Mouse (Mus musculus): ENCODE measurements around the gene Fkbpl.

The Fkbpl gene

GRCm38 (mm10) chr17:34664472-34664871 lies 19.9 kb downstream of the Fkbpl start:
- no peak for DNase-seq (ENCODE audit: low spot score in 2 of 2)

- DNase-seq (ENCODE audit: low spot score in 2 of 2) = no peak
Observed at GRCm38 (mm10) chr17:34670235-34670634, 25.7 kb downstream of the Fkbpl start, which contains the start of gene Tnxb. Gene Tnxb (plus strand): TSS chr17:34670535.

DNA sequence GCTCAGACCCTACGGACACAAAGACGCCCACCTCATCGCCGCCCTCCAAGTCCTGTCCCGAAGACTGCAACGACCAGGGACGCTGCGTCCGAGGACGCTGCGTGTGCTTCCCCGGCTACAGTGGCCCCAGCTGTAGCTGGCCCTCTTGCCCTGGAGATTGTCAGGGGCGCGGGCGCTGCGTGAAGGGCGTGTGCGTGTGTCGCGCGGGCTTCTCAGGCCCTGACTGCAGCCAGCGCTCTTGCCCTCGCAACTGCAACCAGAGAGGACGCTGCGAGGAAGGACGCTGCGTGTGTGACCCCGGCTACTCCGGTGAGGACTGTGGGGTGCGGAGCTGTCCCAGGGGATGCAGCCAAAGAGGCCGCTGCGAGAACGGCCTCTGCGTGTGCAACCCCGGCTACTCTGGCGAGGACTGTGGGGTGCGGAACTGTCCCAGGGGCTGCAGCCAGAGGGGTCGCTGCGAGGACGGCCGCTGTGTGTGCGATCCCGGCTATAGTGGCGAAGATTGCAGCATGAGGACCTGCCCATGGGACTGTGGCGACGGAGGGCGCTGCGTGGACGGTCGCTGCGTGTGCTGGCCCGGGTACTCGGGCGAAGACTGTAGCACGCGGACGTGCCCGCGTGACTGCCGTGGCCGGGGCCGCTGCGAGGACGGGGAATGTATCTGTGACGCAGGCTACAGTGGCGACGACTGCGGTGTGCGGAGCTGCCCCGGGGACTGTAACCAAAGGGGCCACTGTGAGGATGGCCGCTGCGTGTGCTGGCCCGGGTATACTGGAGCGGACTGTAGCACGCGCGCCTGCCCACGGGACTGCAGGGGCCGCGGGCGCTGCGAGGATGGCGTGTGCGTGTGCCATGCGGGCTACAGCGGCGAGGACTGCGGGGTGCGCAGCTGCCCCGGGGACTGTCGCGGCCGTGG lies 26.8 kb downstream of the Fkbpl start:
- DNase-seq (ENCODE audit: low spot score in 2 of 2) = no peak

DNA sequence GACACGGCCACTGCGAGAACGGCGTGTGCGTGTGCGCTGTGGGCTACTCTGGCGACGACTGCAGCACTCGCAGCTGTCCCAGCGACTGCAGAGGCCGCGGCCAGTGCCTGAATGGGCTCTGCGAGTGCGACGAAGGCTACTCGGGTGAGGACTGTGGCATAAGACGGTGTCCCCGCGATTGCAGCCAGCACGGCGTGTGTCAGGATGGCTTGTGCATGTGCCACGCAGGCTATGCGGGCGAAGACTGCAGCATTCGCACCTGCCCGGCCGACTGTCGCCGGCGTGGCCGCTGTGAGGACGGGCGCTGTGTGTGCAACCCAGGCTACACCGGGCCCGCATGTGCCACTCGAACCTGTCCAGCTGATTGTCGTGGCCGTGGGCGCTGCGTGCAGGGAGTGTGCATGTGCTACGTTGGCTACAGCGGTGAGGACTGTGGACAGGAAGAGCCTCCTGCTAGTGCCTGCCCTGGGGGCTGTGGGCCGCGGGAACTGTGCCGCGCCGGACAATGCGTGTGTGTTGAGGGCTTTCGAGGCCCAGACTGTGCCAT lies 27.8 kb downstream of the Fkbpl start:
- no peak for DNase-seq (ENCODE audit: low spot score in 2 of 2)

DNA sequence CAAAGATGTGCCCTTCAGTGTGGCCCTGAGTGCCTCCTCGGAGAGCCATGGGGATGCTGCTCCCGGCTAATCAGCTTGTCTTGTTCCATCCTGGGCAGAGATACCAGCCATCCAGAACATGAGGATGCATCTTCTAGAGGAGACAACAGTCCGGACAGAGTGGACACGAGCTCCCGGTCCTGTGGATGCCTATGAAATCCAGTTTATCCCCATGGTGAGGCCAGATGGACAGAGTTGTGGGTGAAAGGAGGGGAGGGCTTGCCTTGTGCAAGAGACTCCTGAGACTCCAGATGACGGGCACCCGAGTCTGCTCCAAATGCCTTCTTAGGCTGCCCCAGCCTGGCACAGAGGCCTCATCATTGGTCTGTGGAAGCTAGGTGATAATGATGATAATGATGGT lies 28.6 kb downstream of the Fkbpl start:
- DNase-seq (ENCODE audit: low spot score in 2 of 2) = no peak

- DNase-seq (ENCODE audit: low spot score in 2 of 2) = no peak
Observed at GRCm38 (mm10) chr17:34674524-34675204, 30.1 kb downstream of the Fkbpl start.

DNA sequence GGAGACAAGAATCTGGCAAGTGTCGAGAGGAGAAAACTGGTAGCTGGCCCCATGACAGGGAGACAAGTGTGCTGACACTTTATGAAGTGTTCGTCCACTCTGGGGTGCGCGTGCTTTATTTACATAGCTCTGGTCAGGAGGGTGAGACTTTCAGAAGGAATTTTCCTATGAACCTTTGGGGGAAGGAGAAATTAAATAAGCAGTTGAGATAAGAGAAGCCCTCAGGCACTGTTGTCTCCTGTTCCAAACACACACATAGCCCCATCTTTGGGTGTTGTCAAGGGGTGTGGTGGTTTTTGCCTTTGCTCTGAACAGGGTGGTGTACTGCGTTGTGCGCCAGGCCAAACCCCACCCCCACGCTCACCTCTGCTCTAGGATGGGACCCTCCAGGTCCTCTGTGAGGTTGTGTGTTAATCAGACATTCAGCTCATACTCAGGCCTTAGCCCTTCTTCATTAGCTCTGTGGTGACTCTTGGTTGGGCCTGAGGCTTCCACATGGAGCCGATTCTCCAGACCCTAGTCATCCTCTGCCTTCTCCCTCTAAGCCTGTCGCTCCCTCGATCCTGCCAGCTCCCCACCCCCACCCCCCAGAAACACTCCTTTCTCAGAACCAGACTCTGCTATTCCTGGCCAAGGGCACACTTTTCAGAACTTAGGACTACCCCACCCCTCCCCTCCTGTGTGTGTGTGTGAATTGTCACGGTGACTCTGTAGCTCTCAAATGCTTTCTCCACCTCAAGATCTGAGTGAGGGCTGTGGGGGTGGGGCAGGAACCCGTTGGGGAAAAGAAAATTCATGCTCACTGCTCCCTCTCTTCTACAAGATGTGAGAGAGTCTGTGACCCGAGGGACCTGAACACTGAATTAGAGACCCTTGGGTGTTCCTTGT lies 30.9 kb downstream of the Fkbpl start:
- DNase-seq (ENCODE audit: low spot score in 2 of 2) = no peak

DNA sequence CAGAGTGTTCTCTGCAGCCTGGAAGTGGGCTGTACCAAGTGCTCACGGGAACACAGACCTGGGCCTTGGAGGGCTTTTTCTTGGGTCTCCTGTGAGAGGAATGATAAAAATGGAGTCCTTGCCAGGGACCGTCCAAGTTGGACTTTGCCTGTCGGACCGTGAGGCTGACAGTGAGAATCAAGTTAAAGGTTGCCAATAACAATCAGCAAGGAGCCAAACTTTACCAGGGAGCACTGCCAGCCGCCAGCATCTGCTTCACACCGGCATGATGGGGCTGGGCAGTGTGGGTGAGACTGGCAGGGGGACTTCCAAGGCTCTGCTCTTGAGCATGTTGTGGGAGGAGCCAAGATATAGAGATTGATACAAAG lies 31.5 kb downstream of the Fkbpl start:
- DNase-seq (ENCODE audit: low spot score in 2 of 2) = no peak

DNA sequence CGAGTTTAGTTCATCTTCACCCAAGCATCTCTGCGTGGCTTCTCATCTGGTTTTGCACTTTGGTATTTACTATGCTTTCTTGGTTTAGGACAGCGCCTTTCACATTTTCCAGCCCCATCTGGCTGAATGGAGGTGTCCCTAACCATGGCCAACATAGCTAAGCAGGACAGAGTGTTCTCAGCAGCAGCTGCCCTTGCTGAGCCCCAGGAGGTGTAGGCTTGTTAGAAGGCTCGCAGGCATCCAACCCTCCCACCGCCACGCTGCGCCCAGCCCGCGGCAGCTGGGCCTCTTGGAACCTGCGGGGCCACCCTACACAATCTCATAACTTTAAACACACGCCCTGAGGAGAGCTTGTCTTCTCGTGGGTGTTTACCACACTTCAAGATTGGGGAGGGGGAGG lies 32.1 kb downstream of the Fkbpl start:
- no peak for DNase-seq (ENCODE audit: low spot score in 2 of 2)

DNA sequence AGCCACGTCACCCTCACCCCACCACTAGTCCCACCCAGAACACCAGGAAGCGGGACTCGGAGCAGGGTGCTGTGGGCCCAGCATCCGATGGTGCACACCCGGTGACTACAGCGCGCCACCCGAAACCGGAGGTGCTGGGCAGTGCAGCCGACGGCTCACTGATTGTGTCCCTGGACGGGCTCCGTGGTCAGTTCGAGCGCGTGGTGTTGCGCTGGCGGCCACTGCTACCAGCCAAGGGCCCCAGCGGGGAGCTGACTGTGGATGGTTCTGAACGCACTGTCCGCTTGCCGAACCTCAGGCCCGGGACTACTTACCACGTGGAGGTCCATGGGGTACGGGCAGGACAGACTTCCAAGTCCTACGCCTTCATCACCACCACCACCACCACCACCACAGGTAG lies 35.6 kb downstream of the Fkbpl start:
- no peak for DNase-seq (ENCODE audit: low spot score in 2 of 2)

DNA sequence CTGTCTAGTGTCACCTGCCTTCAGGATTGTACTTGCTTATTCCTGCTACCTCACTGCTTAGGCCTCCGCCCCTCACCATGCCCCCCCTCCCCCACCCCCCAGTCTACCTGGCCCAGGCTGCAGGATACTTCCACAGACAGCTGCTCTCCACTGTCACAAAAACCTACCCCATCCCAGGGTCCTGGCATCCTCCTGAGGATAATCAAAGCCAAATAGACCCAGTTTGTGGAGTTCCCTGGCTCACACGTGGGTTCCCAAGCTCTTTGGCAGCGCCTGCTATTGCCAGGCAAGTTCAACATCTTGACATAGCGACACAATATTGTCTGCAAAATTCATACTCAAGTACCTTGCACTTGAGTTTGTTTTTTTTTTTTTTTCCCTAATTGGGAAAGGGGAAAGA lies 36.1 kb downstream of the Fkbpl start:
- DNase-seq (ENCODE audit: low spot score in 2 of 2) = no peak

DNA sequence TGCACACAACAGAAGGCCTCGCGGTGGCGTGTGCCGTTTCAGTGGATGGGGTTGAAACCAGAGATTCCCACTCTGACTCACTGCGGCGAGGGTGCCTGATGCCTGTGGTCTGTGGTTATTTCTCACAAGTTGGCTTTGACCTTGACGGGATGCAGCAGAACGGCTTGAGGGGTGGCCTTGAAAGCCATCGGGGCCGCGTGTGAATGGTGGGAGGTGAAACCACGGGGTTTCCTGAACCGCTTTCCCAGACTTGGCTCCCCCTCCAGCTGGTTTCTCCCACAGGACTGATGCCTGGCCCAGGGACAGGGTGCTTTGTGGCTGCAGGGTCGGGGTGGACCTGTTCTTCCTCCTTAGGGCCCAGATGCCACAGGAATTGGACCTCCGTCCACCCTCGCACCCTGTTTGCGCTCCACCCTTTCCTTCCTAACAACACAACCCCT lies 36.6 kb downstream of the Fkbpl start:
- DNase-seq (ENCODE audit: low spot score in 2 of 2) = no peak

- DNase-seq (ENCODE audit: low spot score in 2 of 2) = no peak
Observed at GRCm38 (mm10) chr17:34681881-34682536, 37.4 kb downstream of the Fkbpl start.

DNA sequence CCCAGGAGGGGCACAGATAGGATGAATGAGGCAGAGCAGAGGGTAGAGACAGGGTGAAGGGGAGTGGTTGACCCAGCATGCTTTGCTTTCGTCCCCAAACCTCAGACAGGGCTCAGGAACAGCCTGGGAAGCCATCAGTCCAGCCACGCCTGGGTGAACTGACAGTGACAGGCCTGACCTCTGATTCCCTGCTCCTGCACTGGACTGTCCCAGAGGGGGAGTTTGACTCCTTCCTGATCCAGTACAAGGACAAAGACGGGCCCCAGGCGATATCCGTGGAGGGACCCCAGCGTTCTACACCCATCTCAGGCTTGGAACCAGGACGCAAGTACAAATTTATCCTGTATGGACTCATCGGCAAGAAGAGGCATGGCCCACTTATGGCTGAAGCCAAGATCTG lies 38.6 kb downstream of the Fkbpl start:
- DNase-seq (ENCODE audit: low spot score in 2 of 2) = no peak

DNA sequence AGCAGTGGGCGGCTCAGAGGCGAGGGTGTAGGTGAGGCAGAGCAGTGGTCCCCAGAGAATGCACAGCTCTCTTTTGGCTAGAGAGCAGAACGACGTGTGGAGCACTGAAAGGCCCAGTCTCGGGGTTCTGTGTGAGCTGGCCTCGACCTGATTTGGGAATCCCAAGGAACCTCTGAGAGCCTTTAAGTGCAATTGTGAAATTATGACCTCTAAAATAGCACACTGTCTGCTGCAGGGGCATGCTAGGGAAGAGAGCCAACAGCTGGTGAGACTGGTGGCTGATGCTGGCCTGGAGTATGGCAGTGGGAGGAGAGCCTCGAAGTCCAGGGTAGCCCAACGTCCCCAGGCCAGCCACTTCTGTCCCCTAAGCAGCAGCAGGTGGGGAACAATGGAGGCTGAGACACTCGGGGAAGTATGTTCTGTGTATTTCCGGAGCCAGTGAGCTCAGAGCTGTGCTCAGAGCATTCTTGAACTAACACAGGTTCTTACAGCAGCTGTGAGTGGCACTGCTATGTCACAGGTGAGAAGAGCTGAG lies 39.2 kb downstream of the Fkbpl start:
- no peak for DNase-seq (ENCODE audit: low spot score in 2 of 2)

DNA sequence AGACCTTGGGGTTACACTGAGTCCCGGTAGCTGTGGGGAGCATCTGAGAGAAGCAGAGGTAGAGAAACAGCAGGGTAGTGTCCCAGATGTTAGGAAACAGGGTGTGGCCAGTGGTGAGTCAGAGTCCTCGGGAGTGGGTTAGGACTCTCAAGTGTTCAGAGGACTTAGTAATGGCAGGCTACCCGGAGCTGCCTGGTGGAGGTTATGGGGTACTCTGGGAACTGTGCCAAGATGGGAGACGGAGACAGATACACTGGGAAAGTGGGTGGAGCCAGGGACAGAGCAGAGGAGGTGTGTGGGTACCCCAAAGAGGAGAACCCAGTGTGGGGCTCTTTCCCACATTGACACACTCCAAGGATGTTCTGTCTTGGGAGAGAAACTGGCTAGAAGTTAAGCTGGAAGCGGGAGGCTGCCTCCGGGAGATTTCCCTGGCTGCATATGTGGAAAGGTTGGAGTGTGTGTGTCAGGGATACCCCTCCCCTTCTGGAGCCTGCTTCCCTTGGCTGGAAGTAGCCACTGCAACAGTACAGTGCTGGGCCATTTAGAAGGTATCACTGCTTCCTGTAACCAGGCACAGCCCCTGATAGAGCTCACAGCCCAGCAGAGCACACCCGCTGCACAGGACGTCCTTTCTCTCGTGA lies 39.8 kb downstream of the Fkbpl start:
- no peak for DNase-seq (ENCODE audit: low spot score in 2 of 2)

DNA sequence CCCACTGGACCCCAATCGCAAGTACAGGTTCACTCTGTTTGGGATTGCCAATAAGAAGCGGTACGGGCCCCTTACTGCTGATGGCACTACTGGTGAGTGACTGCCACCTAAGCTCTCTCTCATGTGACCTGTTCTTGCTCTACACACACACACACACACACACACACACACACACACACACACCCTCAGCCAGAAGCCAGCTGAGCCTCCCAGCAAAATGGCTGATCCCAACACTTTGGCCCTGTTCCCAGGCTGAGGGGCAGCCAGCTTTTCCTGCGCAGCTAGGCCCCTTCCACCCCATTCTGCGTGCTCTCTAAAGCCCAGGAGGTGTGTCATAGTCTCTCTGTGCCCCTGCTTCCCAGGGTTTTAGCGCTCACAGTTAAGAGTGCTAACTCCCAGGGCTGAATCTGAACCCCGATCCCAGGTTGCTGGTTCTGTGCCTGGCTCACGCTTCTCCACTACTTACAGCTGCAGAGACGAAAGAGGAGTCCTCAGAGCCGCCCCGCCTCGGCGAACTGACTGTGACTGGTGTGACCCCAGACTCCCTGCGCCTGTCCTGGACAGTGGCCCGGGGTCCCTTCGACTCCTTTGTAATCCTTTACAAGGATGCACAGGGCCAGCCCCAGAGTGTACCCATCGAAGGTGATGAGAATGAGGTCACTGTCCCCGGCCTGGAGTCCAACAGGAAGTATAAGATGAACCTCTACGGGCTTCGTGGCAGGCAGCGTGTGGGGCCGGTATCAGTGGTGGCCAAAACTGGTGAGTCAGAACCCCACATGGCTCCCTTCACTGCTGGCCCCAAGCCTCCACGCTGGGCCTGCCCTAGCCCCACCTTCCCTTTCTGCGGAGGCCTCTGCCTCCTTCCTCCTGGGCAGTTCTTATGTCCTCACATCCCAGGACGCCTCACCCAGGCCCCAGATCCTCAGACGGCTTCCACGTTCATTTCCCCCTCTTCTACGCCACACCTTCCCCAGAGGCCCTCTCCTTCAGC lies 40.9 kb downstream of the Fkbpl start:
- no peak for DNase-seq (ENCODE audit: low spot score in 2 of 2)

DNA sequence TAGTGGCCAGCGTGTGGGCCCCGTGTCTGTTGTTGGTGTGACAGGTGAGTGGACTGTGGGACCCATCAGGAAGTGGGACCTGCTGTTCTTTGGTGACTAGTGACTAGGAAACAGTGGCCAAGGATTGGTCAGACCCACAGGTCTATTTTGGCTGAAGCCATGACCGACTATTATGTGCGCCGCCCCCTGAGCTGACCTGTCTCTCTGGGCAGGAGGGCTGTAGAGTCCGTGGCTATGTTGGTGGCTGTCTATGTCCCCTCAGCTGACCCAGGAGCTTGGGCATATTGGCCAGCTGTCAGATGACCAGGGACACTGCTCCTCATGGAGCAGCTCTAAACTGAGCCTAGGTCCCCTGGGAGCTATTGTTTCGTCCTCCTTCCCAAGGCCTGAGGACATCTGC lies 44.3 kb downstream of the Fkbpl start:
- DNase-seq (ENCODE audit: low spot score in 2 of 2) = no peak

- DNase-seq (ENCODE audit: low spot score in 2 of 2) = peak in 1 of 2 experiments; percentile 18
Observed at GRCm38 (mm10) chr17:34690458-34690857, 45.9 kb downstream of the Fkbpl start.
